Mouse (Mus musculus) CH12.LX (cell line): ENCODE data around the gene Gria2.

Experiments used
- CTCF ChIP-seq, 2 experiments: IDR thresholded peaks in 1 of 2; conservative IDR thresholded peaks in 1 of 2; 2 replicates each; pipeline ENCODE4 v1.5.1; 2011 to 2012; ENCODE audit warnings: low read depth in 2 of 2, low read length in 2 of 2, improper control_type of control experiment in 1 of 2, inconsistent platforms in 1 of 2, mild to moderate bottlenecking in 1 of 2, moderate library complexity in 1 of 2
- EP300 ChIP-seq: IDR thresholded peaks from 2 replicates; pipeline ENCODE4 v1.6.1; 2011; ENCODE audit warnings: low read length, improper control_type of control experiment
- MAX ChIP-seq: IDR thresholded peaks from 2 replicates; pipeline ENCODE4 v1.6.1; 2011; ENCODE audit warnings: low read length, improper control_type of control experiment
- MAZ ChIP-seq: IDR thresholded peaks from 2 replicates; pipeline ENCODE4 v1.6.1; 2012; ENCODE audit warnings: low read depth, mild to moderate bottlenecking, inconsistent platforms, low read length, improper control_type of control experiment, moderate library complexity
- MEF2A ChIP-seq: IDR thresholded peaks from 2 replicates; pipeline ENCODE4 v1.6.1; 2014; ENCODE audit warnings: low read depth, mild to moderate bottlenecking, inconsistent platforms, low read length, improper control_type of control experiment, borderline replicate concordance
- NELFE ChIP-seq: IDR thresholded peaks from 2 replicates; pipeline ENCODE4 v1.6.1; 2011; ENCODE audit warnings: low read depth, low read length, improper control_type of control experiment
- POLR2A ChIP-seq: IDR thresholded peaks from 2 replicates; pipeline ENCODE4 v1.6.1; 2011; ENCODE audit warnings: low read depth, mild to moderate bottlenecking, improper control_type of control experiment, low read length
- SMC3 ChIP-seq: IDR thresholded peaks from 2 replicates; pipeline ENCODE4 v1.6.1; 2011; ENCODE audit warnings: low read depth, low read length, improper control_type of control experiment
- ZNF384 ChIP-seq: IDR thresholded peaks from 2 replicates; pipeline ENCODE4 v1.6.1; 2012; ENCODE audit warnings: low read depth, low read length, improper control_type of control experiment, inconsistent platforms

DNA sequence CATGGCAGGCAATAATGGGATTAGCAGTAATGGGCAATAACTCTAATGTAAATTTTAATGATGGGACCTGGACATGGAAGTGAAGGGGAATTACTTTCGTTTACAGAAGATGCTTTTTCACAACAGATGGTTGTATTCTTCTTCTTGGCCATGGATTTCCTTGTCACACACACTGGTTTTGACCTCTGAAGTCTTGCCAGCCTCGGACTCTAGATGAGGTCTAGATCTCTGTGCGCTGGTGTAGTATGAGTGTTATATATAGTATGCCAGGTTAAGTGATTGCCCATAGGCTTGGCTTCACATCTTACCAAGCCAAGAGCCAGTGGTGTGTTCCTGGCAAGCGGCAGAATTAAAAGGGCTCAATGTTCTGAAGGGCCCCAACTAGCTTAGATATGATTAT, 43.7 kb downstream of the Gria2 start:
- TF ChIP-seq CTCF (conservative IDR thresholded peaks at IDR 0.05 in 1 of 2, IDR thresholded peaks at IDR 0.05 in 1 of 2; ENCODE audit: low read depth in 2 of 2, low read length in 2 of 2) (no peak), MAX (no peak), MAZ (no peak), ZNF384 (no peak), EP300 (no peak), NELFE (no peak), POLR2A (no peak), SMC3 (no peak), MEF2A (no peak)
